Mouse (Mus musculus): Measurements from ENCODE around the gene Becn1. TPM values are rescaled to one million over a fixed set of nuclear protein-coding genes. Genes with fewer than 3 reads are reported as not detected.

Becn1 gene
- polyA plus RNA-seq, 1 experiment from 2014 or later: 203 TPM

GRCm38 (mm10) chr11:101315665-101316500 lies 13.8 kb upstream of the Becn1 start, which contains the start of gene Psme3:
Gene Psme3 (plus strand): TSS chr11:101316213.
- H3K27me3 ChIP-seq: no peaks in the 10 kb centered on the region
- in situ Hi-C loops (cut with MboI; ENCODE audit: low pct_unique_long_range_greater_than_20kb): no loop called here
- TF ChIP-seq CTCF (IDR thresholded peaks at IDR 0.05): no peak
- ATAC-seq: peak; percentile 65
- POLR2A ChIA-PET: interaction anchor here (0.6 to 1.2 kb wide), 2 partner anchors 9 to 196 kb away, joined by 3 read pairs; partner anchors contain the start of genes Aoc2, Retreg3 and Tubg1
- CTCF ChIA-PET: interaction anchor here (1.3 kb wide), 1 partner anchor 80 kb away, joined by 3 read pairs; no protein-coding TSS in a partner anchor
- DNase-seq (ENCODE audit: low read depth, low spot score): peak; percentile 71

DNA sequence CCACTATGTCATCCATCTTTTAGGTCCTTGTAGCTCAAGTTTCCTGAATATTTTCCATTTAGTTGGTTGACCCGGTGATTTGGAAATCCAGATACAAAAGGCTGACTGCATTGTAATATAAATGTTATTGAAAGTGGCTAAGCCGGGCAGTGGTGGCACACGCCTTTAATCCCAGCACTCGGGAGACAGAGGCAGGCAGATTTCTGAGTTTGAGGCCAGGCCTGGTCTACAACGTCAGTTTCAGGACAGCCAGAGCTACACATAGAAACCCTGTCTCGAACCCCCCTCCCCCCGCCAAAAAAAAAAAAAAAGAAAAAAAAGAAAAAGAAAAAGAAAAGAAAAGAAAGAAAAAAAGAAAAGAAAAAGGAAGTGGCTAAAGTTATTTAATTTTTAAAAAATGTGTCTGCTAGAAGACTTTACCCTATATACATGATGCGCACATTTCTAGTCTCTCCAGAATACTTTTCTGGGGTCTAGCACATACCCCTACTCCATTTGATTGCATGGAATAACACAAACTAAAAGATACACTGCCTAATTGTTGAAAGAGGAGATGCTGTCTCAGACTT lies 13.1 kb upstream of the Becn1 start:
- in situ Hi-C loops (cut with MboI; ENCODE audit: low pct_unique_long_range_greater_than_20kb): no loop called here
- ChIA-PET CTCF (interaction anchor here (1.0 to 1.2 kb wide), 2 partner anchors 13 to 74 kb away, joined by 3 to 5 read pairs; partner anchors contain the start of gene Becn1), POLR2A (interaction anchor here (0.7 kb wide), 1 partner anchor 78 kb away, joined by 6 read pairs; no protein-coding TSS in a partner anchor)
- peaks cover under 1% of the 10 kb centered on the region for H3K27me3 ChIP-seq
- no peak for TF ChIP-seq CTCF (IDR thresholded peaks at IDR 0.05)
- DNase-seq (ENCODE audit: low read depth, low spot score) (no peak), ATAC-seq (no peak)

DNA sequence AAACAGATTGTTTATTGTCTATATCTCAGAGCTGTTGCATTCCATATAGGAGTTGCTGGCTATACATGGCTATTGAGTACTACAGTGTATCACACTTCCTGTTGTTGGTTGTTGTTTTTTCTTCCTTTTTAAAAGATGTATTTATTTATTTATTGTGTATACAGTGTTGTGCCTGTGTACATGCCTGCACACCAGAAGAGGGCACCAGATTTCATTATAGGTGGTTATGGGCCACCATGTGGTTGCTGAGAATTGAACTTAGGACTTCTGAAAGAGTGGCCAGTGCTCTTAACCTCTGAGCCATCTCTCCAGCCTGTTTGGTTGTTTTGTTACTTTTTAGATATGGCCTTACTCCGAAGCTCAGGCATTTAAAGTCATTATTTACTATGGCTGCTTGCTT lies 12.5 kb upstream of the Becn1 start:
- DNase-seq (ENCODE audit: low read depth, low spot score): no peak
- no peak for TF ChIP-seq CTCF (IDR thresholded peaks at IDR 0.05)
- ChIA-PET POLR2A (interaction anchor here (0.7 kb wide), 1 partner anchor 78 kb away, joined by 6 read pairs; no protein-coding TSS in a partner anchor), CTCF (interaction anchor here (1.0 to 1.2 kb wide), 2 partner anchors 12 to 74 kb away, joined by 3 to 5 read pairs; partner anchors contain the start of gene Becn1)
- ATAC-seq: no peak
- H3K27me3 ChIP-seq: peaks cover 6% of the 10 kb centered on the region
- in situ Hi-C loops (cut with MboI; ENCODE audit: low pct_unique_long_range_greater_than_20kb): no loop called here

- POLR2A ChIA-PET: no interaction called here
- DNase-seq (ENCODE audit: low read depth, low spot score) (no peak), ATAC-seq (no peak)
- peaks cover 16% of the 10 kb centered on the region for H3K27me3 ChIP-seq
- TF ChIP-seq CTCF (IDR thresholded peaks at IDR 0.05): no peak
- CTCF ChIA-PET: interaction anchor here (0.9 to 1.6 kb wide), 2 partner anchors 10 to 111 kb away, joined by 3 to 7 read pairs; partner anchors contain the start of gene Becn1
- in situ Hi-C loops (cut with MboI; ENCODE audit: low pct_unique_long_range_greater_than_20kb): no loop called here
These were observed 10.1 kb upstream of the Becn1 start for GRCm38 (mm10) chr11:101312150-101312549.

GRCm38 (mm10) chr11:101311083-101311482 lies 9.0 kb upstream of the Becn1 start:
- peaks cover 25% of the 10 kb centered on the region for H3K27me3 ChIP-seq
- no peak for TF ChIP-seq CTCF (IDR thresholded peaks at IDR 0.05)
- ATAC-seq: no peak
- in situ Hi-C loops (cut with MboI; ENCODE audit: low pct_unique_long_range_greater_than_20kb): no loop called here
- CTCF ChIA-PET: interaction anchor here (0.7 kb wide), 1 partner anchor 10 kb away, joined by 3 read pairs; no protein-coding TSS in a partner anchor
- POLR2A ChIA-PET: no interaction called here
- no peak for DNase-seq (ENCODE audit: low read depth, low spot score)

- in situ Hi-C loops (cut with MboI; ENCODE audit: low pct_unique_long_range_greater_than_20kb): no loop called here
- ChIA-PET POLR2A (no interaction called here), CTCF (no interaction called here)
- TF ChIP-seq CTCF (IDR thresholded peaks at IDR 0.05): no peak
- DNase-seq (ENCODE audit: low read depth, low spot score) (no peak), ATAC-seq (no peak)
- peaks cover 34% of the 10 kb centered on the region for H3K27me3 ChIP-seq
These were observed 5.7 kb upstream of the Becn1 start for GRCm38 (mm10) chr11:101307744-101308143.

DNA sequence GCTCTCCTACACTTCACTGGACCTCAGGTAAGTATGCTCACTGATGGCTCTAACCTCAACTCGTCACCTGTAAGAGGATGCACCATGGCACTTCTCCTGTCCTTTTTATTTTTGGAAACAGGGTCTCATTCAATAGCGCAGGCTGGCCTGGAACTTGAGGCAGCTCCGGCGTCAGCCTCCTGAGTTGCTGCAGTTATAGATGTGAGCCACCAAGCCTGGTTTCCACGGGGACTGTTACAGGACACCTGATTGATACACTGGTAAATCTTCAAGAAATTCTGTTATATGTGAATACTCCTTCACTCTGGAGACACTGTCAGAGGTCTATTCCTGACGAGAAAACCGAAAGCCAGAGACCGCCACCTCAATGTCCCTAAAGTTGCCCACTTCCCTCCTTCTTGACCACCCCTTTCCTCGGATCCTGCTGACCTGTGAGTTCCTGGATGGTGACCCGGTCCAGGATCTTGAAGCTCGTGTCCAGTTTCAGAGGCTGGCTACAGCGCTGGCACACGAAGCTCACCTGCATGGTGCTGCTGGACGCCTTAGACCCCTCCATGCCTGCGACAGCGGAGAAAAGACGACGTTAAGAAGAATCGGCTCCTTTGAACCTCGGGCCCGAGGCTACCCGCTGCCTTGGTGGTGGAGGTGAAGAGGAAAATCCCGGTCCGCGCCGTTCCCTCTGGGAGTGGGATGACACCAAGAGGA lies 635 bp downstream of the Becn1 start:
- no peak for TF ChIP-seq CTCF (IDR thresholded peaks at IDR 0.05)
- ATAC-seq (peak; percentile 35), DNase-seq (ENCODE audit: low read depth, low spot score) (no peak)
- ChIA-PET POLR2A (interaction anchor here (0.9 to 2.4 kb wide), 5 partner anchors 41 to 98 kb away, joined by 3 to 17 read pairs (median 3); partner anchors contain the start of genes Vps25 and Wnk4), CTCF (interaction anchor here (0.9 to 3.4 kb wide), 18 partner anchors 9 to 124 kb away, joined by 3 to 33 read pairs (median 6); partner anchors contain the start of genes Cntd1, Coa3, Vps25 and Wnk4)
- in situ Hi-C loops (cut with MboI; ENCODE audit: low pct_unique_long_range_greater_than_20kb): loop anchor here (5.0 kb wide), 2 partner anchors 49 to 84 kb away; partner anchors contain the start of gene Vps25
- H3K27me3 ChIP-seq: peaks cover 12% of the 10 kb centered on the region

GRCm38 (mm10) chr11:101300881-101301280 lies 1.2 kb downstream of the Becn1 start:
- in situ Hi-C loops (cut with MboI; ENCODE audit: low pct_unique_long_range_greater_than_20kb): loop anchor here (5.0 kb wide), 2 partner anchors 49 to 84 kb away; partner anchors contain the start of gene Vps25
- CTCF ChIA-PET: interaction anchor here (1.4 to 3.4 kb wide), 9 partner anchors 10 to 124 kb away, joined by 3 to 33 read pairs (median 10); partner anchors contain the start of genes Cntd1, Coa3, Vps25 and Wnk4
- H3K27me3 ChIP-seq: peaks cover 6% of the 10 kb centered on the region
- TF ChIP-seq CTCF (IDR thresholded peaks at IDR 0.05): peak; percentile 71
- POLR2A ChIA-PET: interaction anchor here (0.9 to 2.4 kb wide), 4 partner anchors 40 to 97 kb away, joined by 3 to 17 read pairs (median 6); partner anchors contain the start of genes Vps25 and Wnk4
- ATAC-seq (no peak), DNase-seq (ENCODE audit: low read depth, low spot score) (no peak)

- in situ Hi-C loops (cut with MboI; ENCODE audit: low pct_unique_long_range_greater_than_20kb): no loop called here
- DNase-seq (ENCODE audit: low read depth, low spot score) (no peak), ATAC-seq (no peak)
- TF ChIP-seq CTCF (IDR thresholded peaks at IDR 0.05): no peak
- POLR2A ChIA-PET: interaction anchor here (1.5 kb wide), 1 partner anchor 10 kb away, joined by 3 read pairs; no protein-coding TSS in a partner anchor
- no peaks in the 10 kb centered on the region for H3K27me3 ChIP-seq
- CTCF ChIA-PET: interaction anchor here (1.0 kb wide), 1 partner anchor 16 kb away, joined by 3 read pairs; the partner anchor contains the start of genes Cntd1 and Coa3
These were observed 6.9 kb downstream of the Becn1 start for GRCm38 (mm10) chr11:101295191-101295590.
